Mouse (Mus musculus): ENCODE results near the gene Auts2. TPM values are rescaled to one million over a fixed set of nuclear protein-coding genes. Genes with fewer than 3 reads are reported as not detected.
A peak's percentile ranks its signal among the peaks of the same experiment; 100 is the strongest.

Gene Auts2
- polyA plus RNA-seq, 1 experiment, result 39.0 TPM

DNA sequence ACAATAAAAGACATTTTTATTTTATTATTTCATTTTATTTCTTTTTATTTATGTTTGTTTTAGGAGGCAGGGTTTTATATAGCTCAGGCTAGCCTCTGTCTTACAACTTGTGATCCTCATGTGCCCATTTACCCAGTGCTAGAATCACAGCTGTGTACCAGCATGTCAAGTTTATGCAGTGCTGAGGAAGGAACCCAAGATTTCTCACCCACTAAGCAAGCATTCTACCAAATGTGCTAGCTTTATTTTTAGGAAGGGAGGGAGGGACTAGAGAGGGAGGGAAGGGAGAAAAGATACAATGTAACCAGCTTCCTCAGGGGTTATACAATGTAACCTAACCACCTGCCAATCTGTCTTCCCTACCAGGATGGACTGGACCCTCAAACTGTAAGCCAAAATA, 1067.9 kb downstream of the Auts2 start:
- no peak for TF ChIP-seq CTCF (IDR thresholded peaks at IDR 0.05; ENCODE audit: borderline replicate concordance, insufficient read depth, low read depth, low read length)
- TF ChIP-seq POLR2A (IDR thresholded peaks at IDR 0.05; ENCODE audit: borderline replicate concordance, insufficient read depth, low read length), result no peak
- H3K27ac ChIP-seq (ENCODE audit: insufficient read depth, low read length), result no peak overlapping the region

GRCm38 (mm10) chr5:131468609-131469008, 1074.5 kb downstream of the Auts2 start:
- Histone ChIP-seq H3K4me3 (replicated peaks; ENCODE audit: insufficient read depth, low read depth, low read length) (no peak overlapping the region), H3K27me3 (ENCODE audit: control insufficient read depth, insufficient read depth, low read length) (no peaks in the 10 kb centered on the region), H3K27ac (ENCODE audit: insufficient read depth, low read length) (no peak overlapping the region), H3K4me1 (ENCODE audit: control insufficient read depth, insufficient read depth, low read length) (no peaks in the 10 kb centered on the region)
- DNase-seq, result no peak
- 98% methylated on average over 4 of the region's 4 CpGs for WGBS
- TF ChIP-seq POLR2A (IDR thresholded peaks at IDR 0.05; ENCODE audit: borderline replicate concordance, insufficient read depth, low read length) (no peak), CTCF (IDR thresholded peaks at IDR 0.05; ENCODE audit: borderline replicate concordance, insufficient read depth, low read depth, low read length) (no peak)

More for the DNA sequence above, 1067.9 kb downstream of the Auts2 start:
- Histone ChIP-seq H3K4me1 (ENCODE audit: control insufficient read depth, insufficient read depth, low read length) (no peaks in the 10 kb centered on the region), H3K4me3 (replicated peaks; ENCODE audit: insufficient read depth, low read depth, low read length) (no peak overlapping the region), H3K27me3 (ENCODE audit: control insufficient read depth, insufficient read depth, low read length) (no peaks in the 10 kb centered on the region)
- no peak for DNase-seq

DNA sequence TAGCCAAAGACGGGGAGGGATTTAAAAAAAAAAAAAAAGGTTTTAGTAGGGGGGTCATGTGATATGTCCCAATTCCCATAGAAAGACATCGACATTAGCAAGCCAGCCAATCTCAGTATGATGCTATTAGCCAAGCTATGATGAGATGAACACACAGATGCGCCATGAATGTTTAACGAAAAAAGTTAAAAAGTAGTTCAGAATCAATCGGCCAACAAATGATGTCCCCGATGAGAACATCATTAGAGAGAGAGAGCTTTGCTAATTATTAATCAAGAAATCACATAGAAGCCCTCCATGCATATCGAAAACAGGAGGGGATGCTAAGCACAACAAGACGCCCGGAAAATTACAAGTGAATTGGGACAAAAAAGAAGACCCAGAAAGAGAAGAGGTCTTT, 1077.0 kb downstream of the Auts2 start:
- TF ChIP-seq CTCF (IDR thresholded peaks at IDR 0.05; ENCODE audit: borderline replicate concordance, insufficient read depth, low read depth, low read length) (no peak), POLR2A (IDR thresholded peaks at IDR 0.05; ENCODE audit: borderline replicate concordance, insufficient read depth, low read length) (no peak)
- DNase-seq, result no peak
- H3K27me3 ChIP-seq (ENCODE audit: control insufficient read depth, insufficient read depth, low read length), result no peaks in the 10 kb centered on the region
- 95% methylated on average over 9 of the region's 9 CpGs for WGBS
- no peak overlapping the region for H3K27ac ChIP-seq (ENCODE audit: insufficient read depth, low read length)
- H3K4me3 ChIP-seq (replicated peaks; ENCODE audit: insufficient read depth, low read depth, low read length), result no peak overlapping the region
- no peaks in the 10 kb centered on the region for H3K4me1 ChIP-seq (ENCODE audit: control insufficient read depth, insufficient read depth, low read length)

DNA sequence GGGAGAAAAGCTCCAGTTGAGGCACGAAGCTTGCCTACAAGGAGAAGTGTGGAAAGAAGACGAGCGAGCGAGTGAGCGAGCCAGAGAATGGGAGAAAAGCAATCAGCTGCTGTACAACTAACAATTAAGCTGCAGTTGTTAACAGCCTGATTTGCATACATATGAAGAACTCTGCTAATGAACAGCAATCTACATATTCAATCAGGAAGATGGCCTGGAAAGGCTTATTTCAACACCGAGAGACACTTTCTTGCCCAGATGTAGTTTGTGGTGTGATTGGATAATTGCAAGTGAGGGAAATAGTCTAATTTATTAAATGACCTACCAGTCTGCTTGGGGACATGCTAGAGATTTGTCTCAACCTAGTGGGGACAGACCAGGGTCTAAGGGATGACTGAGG, 1079.7 kb downstream of the Auts2 start:
- H3K4me1 ChIP-seq (ENCODE audit: control insufficient read depth, insufficient read depth, low read length), result no peaks in the 10 kb centered on the region
- H3K4me3 ChIP-seq (replicated peaks; ENCODE audit: insufficient read depth, low read depth, low read length), result no peak overlapping the region
- H3K27me3 ChIP-seq (ENCODE audit: control insufficient read depth, insufficient read depth, low read length), result no peaks in the 10 kb centered on the region
- DNase-seq, result no peak
- 93% methylated on average over 6 of the region's 6 CpGs for WGBS
- no peak overlapping the region for H3K27ac ChIP-seq (ENCODE audit: insufficient read depth, low read length)
- TF ChIP-seq POLR2A (IDR thresholded peaks at IDR 0.05; ENCODE audit: borderline replicate concordance, insufficient read depth, low read length) (no peak), CTCF (IDR thresholded peaks at IDR 0.05; ENCODE audit: borderline replicate concordance, insufficient read depth, low read depth, low read length) (no peak)

GRCm38 (mm10) chr5:131459951-131460350, 1083.2 kb downstream of the Auts2 start:
- H3K27me3 ChIP-seq (ENCODE audit: control insufficient read depth, insufficient read depth, low read length), result no peaks in the 10 kb centered on the region
- H3K4me1 ChIP-seq (ENCODE audit: control insufficient read depth, insufficient read depth, low read length), result no peaks in the 10 kb centered on the region
- DNase-seq, result no peak
- no peak overlapping the region for H3K4me3 ChIP-seq (replicated peaks; ENCODE audit: insufficient read depth, low read depth, low read length)
- 79% methylated on average over 6 of the region's 6 CpGs for WGBS
- TF ChIP-seq CTCF (IDR thresholded peaks at IDR 0.05; ENCODE audit: borderline replicate concordance, insufficient read depth, low read depth, low read length) (no peak), POLR2A (IDR thresholded peaks at IDR 0.05; ENCODE audit: borderline replicate concordance, insufficient read depth, low read length) (no peak)
- H3K27ac ChIP-seq (ENCODE audit: insufficient read depth, low read length), result no peak overlapping the region

DNA sequence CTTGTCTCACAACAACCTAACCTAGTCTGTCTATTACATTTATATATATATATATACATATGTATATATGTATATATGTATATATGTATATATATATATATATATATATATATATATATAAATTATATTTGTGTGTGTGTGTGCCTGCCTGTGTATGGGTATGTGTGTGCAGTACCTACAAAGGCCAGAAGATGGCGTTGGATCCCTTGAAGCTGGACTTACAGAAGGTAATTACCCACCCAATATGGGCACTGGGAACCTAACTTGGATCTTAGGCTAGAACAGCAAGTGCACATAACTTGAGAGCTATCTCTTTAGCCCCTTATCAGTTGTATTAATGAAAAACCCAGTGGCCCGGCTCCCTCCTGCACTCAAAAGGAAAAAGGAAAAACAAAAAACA, 1083.6 kb downstream of the Auts2 start:
- Histone ChIP-seq H3K27ac (ENCODE audit: insufficient read depth, low read length) (no peak overlapping the region), H3K27me3 (ENCODE audit: control insufficient read depth, insufficient read depth, low read length) (no peaks in the 10 kb centered on the region), H3K4me3 (replicated peaks; ENCODE audit: insufficient read depth, low read depth, low read length) (no peak overlapping the region), H3K4me1 (ENCODE audit: control insufficient read depth, insufficient read depth, low read length) (no peaks in the 10 kb centered on the region)
- TF ChIP-seq CTCF (IDR thresholded peaks at IDR 0.05; ENCODE audit: borderline replicate concordance, insufficient read depth, low read depth, low read length) (peak; percentile 33; the same call in 1 of the 2 replicates), POLR2A (IDR thresholded peaks at IDR 0.05; ENCODE audit: borderline replicate concordance, insufficient read depth, low read length) (no peak)
- DNase-seq, result no peak
- 79% methylated on average over 2 of the region's 2 CpGs for WGBS

GRCm38 (mm10) chr5:131458700-131459099, 1084.4 kb downstream of the Auts2 start:
- no peak overlapping the region for H3K4me3 ChIP-seq (replicated peaks; ENCODE audit: insufficient read depth, low read depth, low read length)
- DNase-seq, result no peak
- H3K4me1 ChIP-seq (ENCODE audit: control insufficient read depth, insufficient read depth, low read length), result no peaks in the 10 kb centered on the region
- H3K27me3 ChIP-seq (ENCODE audit: control insufficient read depth, insufficient read depth, low read length), result no peaks in the 10 kb centered on the region
- TF ChIP-seq CTCF (IDR thresholded peaks at IDR 0.05; ENCODE audit: borderline replicate concordance, insufficient read depth, low read depth, low read length) (no peak), POLR2A (IDR thresholded peaks at IDR 0.05; ENCODE audit: borderline replicate concordance, insufficient read depth, low read length) (no peak)
- WGBS, result 81% methylated on average over 6 of the region's 6 CpGs
- no peak overlapping the region for H3K27ac ChIP-seq (ENCODE audit: insufficient read depth, low read length)

- 36% methylated on average over 7 of the region's 7 CpGs for WGBS
- Histone ChIP-seq H3K4me3 (replicated peaks; ENCODE audit: insufficient read depth, low read depth, low read length) (no peak overlapping the region), H3K4me1 (ENCODE audit: control insufficient read depth, insufficient read depth, low read length) (no peaks in the 10 kb centered on the region), H3K27ac (ENCODE audit: insufficient read depth, low read length) (no peak overlapping the region), H3K27me3 (ENCODE audit: control insufficient read depth, insufficient read depth, low read length) (no peaks in the 10 kb centered on the region)
- TF ChIP-seq POLR2A (IDR thresholded peaks at IDR 0.05; ENCODE audit: borderline replicate concordance, insufficient read depth, low read length) (no peak), CTCF (IDR thresholded peaks at IDR 0.05; ENCODE audit: borderline replicate concordance, insufficient read depth, low read depth, low read length) (no peak)
- no peak for DNase-seq
Observed at GRCm38 (mm10) chr5:131457999-131458398, 1085.1 kb downstream of the Auts2 start.

Measured in cerebellum, adult 2 months (tissue).